Mouse (Mus musculus): ENCODE measurements around the gene Bms1. TPM values are rescaled to one million over a fixed set of nuclear protein-coding genes. Genes with fewer than 3 reads are reported as not detected.

Bms1 gene
- polyA plus RNA-seq, 1 experiment, result 6.2 TPM

GRCm38 (mm10) chr6:118336541-118337480 is 82.5 kb downstream of the Bms1 start:
- 29% methylated on average over 14 of the region's 14 CpGs for WGBS
- TF ChIP-seq POLR2A (IDR thresholded peaks at IDR 0.05; ENCODE audit: borderline replicate concordance, extremely low read depth, low read depth, low read length), result no peak
- no peak for TF ChIP-seq CTCF (IDR thresholded peaks at IDR 0.05; ENCODE audit: insufficient read depth, low read length)
- Histone ChIP-seq H3K4me3 (replicated peaks; ENCODE audit: extremely low read depth, low read depth, low read length) (no peak overlapping the region), H3K4me1 (ENCODE audit: control insufficient read depth, insufficient read depth, low read length) (no peaks in the 10 kb centered on the region)
- DNase-seq, result no peak

GRCm38 (mm10) chr6:118335934-118336450 is 83.3 kb downstream of the Bms1 start:
- WGBS, result 60% methylated on average over 5 of the region's 5 CpGs
- TF ChIP-seq POLR2A (IDR thresholded peaks at IDR 0.05; ENCODE audit: borderline replicate concordance, extremely low read depth, low read depth, low read length), result no peak
- no peak for TF ChIP-seq CTCF (IDR thresholded peaks at IDR 0.05; ENCODE audit: insufficient read depth, low read length)
- Histone ChIP-seq H3K4me3 (replicated peaks; ENCODE audit: extremely low read depth, low read depth, low read length) (no peak overlapping the region), H3K4me1 (ENCODE audit: control insufficient read depth, insufficient read depth, low read length) (no peaks in the 10 kb centered on the region)
- no peak for DNase-seq

- no peak for TF ChIP-seq POLR2A (IDR thresholded peaks at IDR 0.05; ENCODE audit: borderline replicate concordance, extremely low read depth, low read depth, low read length)
- TF ChIP-seq CTCF (IDR thresholded peaks at IDR 0.05; ENCODE audit: insufficient read depth, low read length), result no peak
- WGBS, result 72% methylated on average over 9 of the region's 9 CpGs
- no peak for DNase-seq
- H3K4me3 ChIP-seq (replicated peaks; ENCODE audit: extremely low read depth, low read depth, low read length), result no peak overlapping the region
- H3K4me1 ChIP-seq (ENCODE audit: control insufficient read depth, insufficient read depth, low read length), result no peaks in the 10 kb centered on the region
Observed at GRCm38 (mm10) chr6:118333861-118334260, 85.4 kb downstream of the Bms1 start.

Other genes starting within 250 kb of the Bms1 start
- 1.6 and 1.8 TPM in 2 replicates for gene Ret, start 221.8 kb downstream of the Bms1 start, polyA plus RNA-seq (2012; rRNA removed)
- 0.68 and 1.1 TPM in 2 replicates for gene Zfp248, start 36.1 kb upstream of the Bms1 start, polyA plus RNA-seq (2012; rRNA removed)
- gene Zfp9, start 59.8 kb upstream of the Bms1 start, polyA plus RNA-seq (2012; rRNA removed), result 1.3 and 1.8 TPM in 2 replicates
- gene Ankrd26, start 142.8 kb upstream of the Bms1 start, polyA plus RNA-seq (2012; rRNA removed), result 0.59 and 1.2 TPM in 2 replicates

Measured in lung, adult 2 months (tissue).